Mouse (Mus musculus) left cerebral cortex, postnatal 4 days (tissue): ENCODE results near the gene Megf8. TPM values are rescaled to one million over a fixed set of nuclear protein-coding genes. Genes with fewer than 3 reads are reported as not detected.
A peak's percentile ranks its signal among the peaks of the same experiment; 100 is the strongest.

ENCODE experiments used
- DNase-seq: peaks from one replicate; pipeline ENCODE4 v3.0.0-alpha.2; 2022
- intact Hi-C: fragments of 180-260 bp; cut with DNase I; formaldehyde crosslinking; loops from one replicate; pipeline ENCODE4 v1.15.1; 2025
- total RNA-seq, 2 experiments: library from RNA; stranded (reverse); gene quantifications; 2 replicates each; pipeline ENCODE4 v1.2.3; 2021

Gene Megf8
- total RNA-seq, 2 experiments from 2014 or later = 81.0 to 89.9 TPM

GRCm38 (mm10) chr7:25278341-25279075, 38.5 kb upstream of the Megf8 start:
- peak; percentile 87 for DNase-seq
- intact Hi-C loops = loop anchor here (2.0 kb wide), 1 partner anchor 38 kb away; no protein-coding TSS in a partner anchor

- DNase-seq = peak; percentile 96
- intact Hi-C loops = loop anchor here (2.0 kb wide), 1 partner anchor 38 kb away; no protein-coding TSS in a partner anchor
Observed at GRCm38 (mm10) chr7:25279076-25279860, 37.7 kb upstream of the Megf8 start.

- intact Hi-C loops = loop anchor here (2.0 kb wide), 1 partner anchor 39 kb away; no protein-coding TSS in a partner anchor
- DNase-seq = peak; percentile 43
Observed at GRCm38 (mm10) chr7:25279861-25280791, 36.8 kb upstream of the Megf8 start.

GRCm38 (mm10) chr7:25281166-25281733, 35.7 kb upstream of the Megf8 start:
- DNase-seq = no peak
- intact Hi-C loops = no loop called here

- peak; percentile 99 for DNase-seq
- intact Hi-C loops = no loop called here
Observed at GRCm38 (mm10) chr7:25281734-25282601, 35.0 kb upstream of the Megf8 start.

- intact Hi-C loops = no loop called here
- DNase-seq = peak; percentile 56
Observed at GRCm38 (mm10) chr7:25282731-25283211, 34.2 kb upstream of the Megf8 start.

GRCm38 (mm10) chr7:25283637-25284036, 33.3 kb upstream of the Megf8 start:
- DNase-seq = no peak
- intact Hi-C loops = no loop called here

- intact Hi-C loops = no loop called here
- DNase-seq = no peak
Observed at GRCm38 (mm10) chr7:25284171-25284570, 32.8 kb upstream of the Megf8 start.

GRCm38 (mm10) chr7:25284766-25285165, 32.2 kb upstream of the Megf8 start:
- intact Hi-C loops = no loop called here
- peak; percentile 45 for DNase-seq

GRCm38 (mm10) chr7:25285511-25286238, 31.3 kb upstream of the Megf8 start:
- DNase-seq = no peak
- intact Hi-C loops = no loop called here

- DNase-seq = no peak
- intact Hi-C loops = no loop called here
Observed at GRCm38 (mm10) chr7:25286989-25287388, 30.0 kb upstream of the Megf8 start.

- DNase-seq = no peak
Observed at GRCm38 (mm10) chr7:25288011-25288410, 29.0 kb upstream of the Megf8 start.

GRCm38 (mm10) chr7:25288721-25289120, 28.2 kb upstream of the Megf8 start:
- DNase-seq = no peak
- intact Hi-C loops = no loop called here

More at GRCm38 (mm10) chr7:25288011-25288410, 29.0 kb upstream of the Megf8 start:
- intact Hi-C loops = no loop called here

GRCm38 (mm10) chr7:25289925-25290324, 27.0 kb upstream of the Megf8 start:
- no peak for DNase-seq
- intact Hi-C loops = no loop called here

- DNase-seq = no peak
- intact Hi-C loops = no loop called here
Observed at GRCm38 (mm10) chr7:25290463-25290862, 26.5 kb upstream of the Megf8 start.

- intact Hi-C loops = no loop called here
- peak; percentile 64 for DNase-seq
Observed at GRCm38 (mm10) chr7:25290911-25291310, 26.1 kb upstream of the Megf8 start.

- intact Hi-C loops = no loop called here
- peak; percentile 29 for DNase-seq
Observed at GRCm38 (mm10) chr7:25292107-25292506, 24.9 kb upstream of the Megf8 start.

- intact Hi-C loops = no loop called here
Observed at GRCm38 (mm10) chr7:25293191-25293739, 23.7 kb upstream of the Megf8 start.

More at GRCm38 (mm10) chr7:25293191-25293739, 23.7 kb upstream of the Megf8 start:
- peak; percentile 15 for DNase-seq
